ENCODE assay signal across 19 mouse cellular contexts in the genomic region with DNA sequence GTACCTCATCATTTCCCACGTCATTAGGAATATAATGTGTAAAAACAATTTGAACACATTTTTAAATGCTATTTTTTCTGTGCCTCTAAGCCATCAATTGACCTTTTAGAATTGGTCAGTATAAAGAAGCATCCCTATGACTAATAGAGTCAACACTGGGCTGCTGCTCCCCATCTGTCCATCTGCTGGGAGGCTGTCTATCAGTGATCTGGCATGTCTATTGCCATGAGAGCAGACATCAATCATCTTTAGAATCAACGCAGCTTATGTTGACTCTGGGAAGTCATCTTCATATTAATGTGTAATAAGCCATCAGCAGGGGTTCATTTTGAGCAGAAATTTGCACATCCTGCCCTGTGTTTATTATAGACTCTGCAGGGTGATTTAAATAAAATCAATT.
"Had no signal": no experiment of that assay in that cellular context is flagged by ENCODE, and none has a peak within 500 bp of the region (broad histone marks: within the 10 kb centered on the region; RNA-seq: fewer than 3 reads in every experiment).

No protein-coding gene starts in this region.

- H3K4me1 ChIP-seq: liver, embryonic 13.5 days; liver, embryonic 15.5 days; lung, embryonic 15.5 days; megakaryocyte, embryonic 14.5 days; midbrain, embryonic 10.5 days; midbrain, embryonic 12.5 days; midbrain, embryonic 15.5 days; neural tube, embryonic 12.5 days; stomach, embryonic 15.5 days had no signal

- H3K9me3 ChIP-seq: liver, embryonic 13.5 days; liver, embryonic 15.5 days; lung, embryonic 15.5 days; megakaryocyte, embryonic 14.5 days; midbrain, embryonic 10.5 days; midbrain, embryonic 12.5 days; midbrain, embryonic 15.5 days; neural tube, embryonic 12.5 days; stomach, embryonic 15.5 days had no signal

- H3K4me3 ChIP-seq: liver, embryonic 13.5 days; liver, embryonic 15.5 days; lung, embryonic 15.5 days; megakaryocyte, embryonic 14.5 days; midbrain, embryonic 10.5 days; midbrain, embryonic 12.5 days; midbrain, embryonic 15.5 days; myocyte; neural tube, embryonic 12.5 days; stomach, embryonic 15.5 days had no signal

- H3K27ac ChIP-seq: liver, embryonic 13.5 days; liver, embryonic 15.5 days; lung, embryonic 15.5 days; macrophage; midbrain, embryonic 10.5 days; midbrain, embryonic 12.5 days; midbrain, embryonic 15.5 days; neural tube, embryonic 12.5 days; stomach, embryonic 15.5 days; stomach, postnatal 0 days had no signal

- H3K36me3 ChIP-seq: liver, embryonic 13.5 days; liver, embryonic 15.5 days; lung, embryonic 15.5 days; midbrain, embryonic 10.5 days; midbrain, embryonic 12.5 days; midbrain, embryonic 15.5 days; neural tube, embryonic 12.5 days; stomach, embryonic 15.5 days had no signal

- H3K27me3 ChIP-seq: liver, embryonic 13.5 days; liver, embryonic 15.5 days; lung, embryonic 15.5 days; megakaryocyte, embryonic 14.5 days; midbrain, embryonic 12.5 days; midbrain, embryonic 15.5 days; neural tube, embryonic 12.5 days; stomach, embryonic 15.5 days had no signal

- DNase-seq: liver, embryonic 13.5 days; liver, postnatal 0 days; lung, adult 2 months; right cerebral cortex, postnatal 14 days; thymus, adult 2 months; thymus, postnatal 25 days; thymus, postnatal 4 days had no signal

- ATAC-seq: liver, postnatal 0 days; lung, postnatal 0 days; midbrain, embryonic 15.5 days had no signal

- H3K9ac ChIP-seq: liver, embryonic 13.5 days; liver, embryonic 15.5 days; liver, postnatal 0 days; lung, embryonic 15.5 days; midbrain, embryonic 12.5 days; midbrain, embryonic 15.5 days; neural tube, embryonic 12.5 days; stomach, embryonic 15.5 days had no signal

- H3K4me2 ChIP-seq: liver, embryonic 13.5 days; liver, embryonic 15.5 days; lung, embryonic 15.5 days; midbrain, embryonic 12.5 days; midbrain, embryonic 15.5 days; neural tube, embryonic 12.5 days; stomach, embryonic 15.5 days had no signal
